Mouse (Mus musculus) forebrain, embryonic 10.5 days (tissue): ENCODE results near the gene Pear1. TPM values are rescaled to one million over a fixed set of nuclear protein-coding genes. Genes with fewer than 3 reads are reported as not detected.

Experiments used
- DNase-seq: peaks from one replicate; pipeline ENCODE4 v3.0.0-alpha.2; 2017; ENCODE audit warnings: low spot score; ENCODE audit errors: extremely low spot score
- H3K27ac ChIP-seq: fragments of 300-500 bp; sonication (generic); 2 replicates; pipeline ENCODE4 v1.5.1; 2016; ENCODE audit warnings: mild to moderate bottlenecking
- H3K27me3 ChIP-seq: fragments of 300-500 bp; sonication (generic); 2 replicates; pipeline ENCODE4 v1.6.1; 2016; ENCODE audit warnings: mild to moderate bottlenecking; ENCODE audit not compliant: poor library complexity, severe bottlenecking
- H3K36me3 ChIP-seq: fragments of 300-500 bp; sonication (generic); replicated peaks from 2 replicates; pipeline ENCODE4 v1.6.1; 2016; ENCODE audit warnings: mild to moderate bottlenecking, moderate library complexity
- H3K4me1 ChIP-seq: fragments of 300-500 bp; sonication (generic); 2 replicates; pipeline ENCODE4 v1.6.1; 2016
- H3K4me3 ChIP-seq: fragments of 300-500 bp; sonication (generic); 2 replicates; pipeline ENCODE4 v1.5.1; 2016; ENCODE audit warnings: mild to moderate bottlenecking, moderate library complexity
- H3K9me3 ChIP-seq: fragments of 300-500 bp; sonication (generic); 2 replicates; pipeline ENCODE4 v1.6.1; 2016; ENCODE audit warnings: mild to moderate bottlenecking, moderate library complexity
- WGBS: fragments of 180-500 bp; shearing (Covaris S2); methylation state at CpG from one replicate; pipeline ENCODE4 v1.1.7; 2016; 5-methylcytosine and 5-hydroxymethylcytosine counted together
- polyA plus RNA-seq: library from polyadenylated mRNA; unstranded; fragments of >200 nt; fragmentation: Nextera tagmentation; extraction: Ambion mirVana; gene quantifications from 2 replicates; pipeline ENCODE4 v1.2.1, GENCODE M21; 2016

Gene Pear1
- polyA plus RNA-seq, 1 experiment from 2014 or later = 11.2 TPM

GRCm38 (mm10) chr3:87769506-87769905 lies 54.6 kb downstream of the Pear1 start:
- H3K9me3 ChIP-seq = no peaks in the 10 kb centered on the region
- no peak for DNase-seq
- no peaks in the 10 kb centered on the region for H3K36me3 ChIP-seq
- H3K4me3 ChIP-seq = no peak overlapping the region
- 85% methylated on average over 8 of the region's 8 CpGs for WGBS
- H3K27me3 ChIP-seq = peaks cover 83% of the 10 kb centered on the region
- peaks cover 41% of the 10 kb centered on the region for H3K4me1 ChIP-seq
- H3K27ac ChIP-seq = no peak overlapping the region

- Histone ChIP-seq H3K36me3 (no peaks in the 10 kb centered on the region), H3K4me1 (peaks cover 48% of the 10 kb centered on the region), H3K27me3 (peaks cover 85% of the 10 kb centered on the region), H3K4me3 (peak overlapping the region; percentile 49), H3K27ac (peak overlapping the region; percentile 64; the same call in 1 of the 2 replicates), H3K9me3 (no peaks in the 10 kb centered on the region)
- WGBS = 3% methylated on average over 37 of the region's 37 CpGs
- DNase-seq = peak; percentile 74
These were observed 55.3 kb downstream of the Pear1 start for GRCm38 (mm10) chr3:87768844-87769243.

- no peak for DNase-seq
- H3K27me3 ChIP-seq = peaks cover 89% of the 10 kb centered on the region
- 56% methylated on average over 6 of the region's 6 CpGs for WGBS
These were observed 55.7 kb downstream of the Pear1 start for GRCm38 (mm10) chr3:87768431-87768830.

GRCm38 (mm10) chr3:87767764-87768163 lies 56.3 kb downstream of the Pear1 start:
- H3K4me1 ChIP-seq = peaks cover 58% of the 10 kb centered on the region
- no peaks in the 10 kb centered on the region for H3K36me3 ChIP-seq
- H3K27ac ChIP-seq = peak overlapping the region; percentile 3; the same call in 1 of the 2 replicates
- peaks cover 95% of the 10 kb centered on the region for H3K27me3 ChIP-seq
- DNase-seq = no peak
- peak overlapping the region; percentile 49 for H3K4me3 ChIP-seq
- no peaks in the 10 kb centered on the region for H3K9me3 ChIP-seq
- 73% methylated on average over 8 of the region's 8 CpGs for WGBS

More at GRCm38 (mm10) chr3:87768431-87768830, 55.7 kb downstream of the Pear1 start:
- H3K36me3 ChIP-seq = no peaks in the 10 kb centered on the region
- peak overlapping the region; percentile 49 for H3K4me3 ChIP-seq
- H3K4me1 ChIP-seq = peaks cover 52% of the 10 kb centered on the region
- H3K27ac ChIP-seq = peak overlapping the region; percentile 64; the same call in 1 of the 2 replicates
- no peaks in the 10 kb centered on the region for H3K9me3 ChIP-seq

GRCm38 (mm10) chr3:87766284-87766667 lies 57.8 kb downstream of the Pear1 start:
- WGBS = 82% methylated on average over 3 of the region's 3 CpGs
- peak overlapping the region; percentile 75 for H3K27ac ChIP-seq
- peaks cover 80% of the 10 kb centered on the region for H3K27me3 ChIP-seq

GRCm38 (mm10) chr3:87765631-87766283 lies 58.3 kb downstream of the Pear1 start:
- Histone ChIP-seq H3K27ac (peak overlapping the region; percentile 75), H3K4me3 (no peak overlapping the region), H3K9me3 (no peaks in the 10 kb centered on the region), H3K4me1 (peaks cover 76% of the 10 kb centered on the region), H3K36me3 (no peaks in the 10 kb centered on the region), H3K27me3 (peaks cover 75% of the 10 kb centered on the region)
- 66% methylated on average over 5 of the region's 5 CpGs for WGBS
- DNase-seq = no peak

More at GRCm38 (mm10) chr3:87766284-87766667, 57.8 kb downstream of the Pear1 start:
- Histone ChIP-seq H3K4me3 (no peak overlapping the region), H3K36me3 (no peaks in the 10 kb centered on the region), H3K9me3 (no peaks in the 10 kb centered on the region), H3K4me1 (peaks cover 71% of the 10 kb centered on the region)
- no peak for DNase-seq

- Histone ChIP-seq H3K9me3 (no peaks in the 10 kb centered on the region), H3K36me3 (no peaks in the 10 kb centered on the region), H3K27me3 (peaks cover 74% of the 10 kb centered on the region), H3K27ac (peak overlapping the region; percentile 75), H3K4me1 (peaks cover 78% of the 10 kb centered on the region), H3K4me3 (0 out of 2 replicates have a peak overlapping the region, but pooled peaks have one; percentile 4)
- 12% methylated on average over 10 of the region's 10 CpGs for WGBS
- peak; percentile 52 for DNase-seq
These were observed 59.0 kb downstream of the Pear1 start for GRCm38 (mm10) chr3:87765091-87765490.

GRCm38 (mm10) chr3:87764506-87764905 lies 59.6 kb downstream of the Pear1 start:
- peaks cover 80% of the 10 kb centered on the region for H3K4me1 ChIP-seq

GRCm38 (mm10) chr3:87763683-87764289 lies 60.3 kb downstream of the Pear1 start:
- no peaks in the 10 kb centered on the region for H3K9me3 ChIP-seq
- 26% methylated on average over 15 of the region's 15 CpGs for WGBS
- peaks cover 81% of the 10 kb centered on the region for H3K4me1 ChIP-seq
- no peak for DNase-seq
- H3K27me3 ChIP-seq = peaks cover 72% of the 10 kb centered on the region
- H3K4me3 ChIP-seq = peak overlapping the region; percentile 26; the same call in 1 of the 2 replicates
- no peaks in the 10 kb centered on the region for H3K36me3 ChIP-seq
- H3K27ac ChIP-seq = peak overlapping the region; percentile 75

More at GRCm38 (mm10) chr3:87764506-87764905, 59.6 kb downstream of the Pear1 start:
- 48% methylated on average over 10 of the region's 10 CpGs for whole genome bisulfite sequencing
- DNase-seq = no peak
- Histone ChIP-seq H3K9me3 (no peaks in the 10 kb centered on the region), H3K4me3 (0 out of 2 replicates have a peak overlapping the region, but pooled peaks have one; percentile 26), H3K27ac (peak overlapping the region; percentile 75), H3K27me3 (peaks cover 74% of the 10 kb centered on the region), H3K36me3 (no peaks in the 10 kb centered on the region)

- DNase-seq = no peak
- H3K9me3 ChIP-seq = no peaks in the 10 kb centered on the region
- H3K27ac ChIP-seq = peak overlapping the region; percentile 75
- peaks cover 68% of the 10 kb centered on the region for H3K27me3 ChIP-seq
- no peaks in the 10 kb centered on the region for H3K36me3 ChIP-seq
- H3K4me3 ChIP-seq = no peak overlapping the region
- peaks cover 84% of the 10 kb centered on the region for H3K4me1 ChIP-seq
- 68% methylated on average over 4 of the region's 4 CpGs for WGBS
These were observed 60.9 kb downstream of the Pear1 start for GRCm38 (mm10) chr3:87763202-87763601.

GRCm38 (mm10) chr3:87761408-87762375 lies 62.4 kb downstream of the Pear1 start:
- H3K27me3 ChIP-seq = peaks cover 68% of the 10 kb centered on the region
- no peaks in the 10 kb centered on the region for H3K9me3 ChIP-seq
- H3K27ac ChIP-seq = peak overlapping the region; percentile 77
- no peak for DNase-seq
- peaks cover 75% of the 10 kb centered on the region for H3K4me1 ChIP-seq
- no peaks in the 10 kb centered on the region for H3K36me3 ChIP-seq
- 63% methylated on average over 20 of the region's 20 CpGs for WGBS
- no peak overlapping the region for H3K4me3 ChIP-seq

GRCm38 (mm10) chr3:87758641-87759040 lies 65.5 kb downstream of the Pear1 start:
- WGBS = 54% methylated on average over 4 of the region's 5 CpGs
- H3K27ac ChIP-seq = no peak overlapping the region; the same call in 1 of the 2 replicates
- H3K36me3 ChIP-seq = no peaks in the 10 kb centered on the region
- no peak overlapping the region for H3K4me3 ChIP-seq
- DNase-seq = no peak
- no peaks in the 10 kb centered on the region for H3K9me3 ChIP-seq
- peaks cover 67% of the 10 kb centered on the region for H3K27me3 ChIP-seq
- peaks cover 58% of the 10 kb centered on the region for H3K4me1 ChIP-seq
